Mouse (Mus musculus): Measurements from ENCODE around the gene Efcc1.

The Efcc1 gene

DNA sequence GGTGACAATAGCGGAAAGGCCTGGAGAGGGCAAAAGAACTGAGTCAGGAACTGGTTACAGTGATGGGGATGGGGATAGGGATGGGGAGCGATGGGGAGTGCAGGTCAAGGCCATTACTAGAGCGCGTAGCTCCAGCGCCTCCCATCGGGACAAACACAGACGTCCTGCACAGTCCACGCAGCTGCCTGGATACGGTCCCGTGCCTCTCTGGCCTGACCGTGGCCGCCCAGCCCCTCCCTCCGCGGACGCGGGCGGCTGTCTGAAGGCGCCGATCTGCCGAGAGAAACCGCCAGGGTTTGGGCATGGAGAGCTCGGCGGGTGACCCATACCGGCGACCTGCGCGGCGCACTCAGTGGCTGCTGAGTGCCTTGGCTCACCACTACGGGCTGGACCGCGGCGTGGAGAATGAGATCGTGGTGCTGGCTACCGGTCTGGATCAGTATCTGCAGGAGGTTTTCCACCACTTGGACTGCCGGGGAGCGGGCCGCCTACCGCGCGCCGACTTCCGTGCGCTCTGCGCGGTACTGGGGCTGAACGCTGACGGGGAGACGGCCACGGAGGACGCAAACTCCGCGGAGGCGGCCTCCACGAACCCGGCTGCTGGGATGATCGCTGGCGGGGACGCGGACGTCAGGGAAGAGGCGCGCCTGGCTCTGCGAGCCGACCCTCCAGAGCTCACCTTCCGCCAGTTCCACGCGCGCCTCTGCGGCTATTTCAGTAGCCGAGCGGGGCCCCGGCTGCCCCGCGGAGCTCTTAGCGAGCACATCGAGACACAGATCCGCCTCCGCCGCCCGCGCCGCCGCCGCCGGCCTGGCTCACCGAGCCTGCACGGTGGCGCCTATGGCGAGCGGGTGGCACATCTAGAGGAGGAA, at the start of gene Efcc1:
Gene Efcc1, plus strand, starts transcription at position 279 of the 872 bp plus-strand sequence.
- DNase-seq (ENCODE audit: low spot score): no peak

DNA sequence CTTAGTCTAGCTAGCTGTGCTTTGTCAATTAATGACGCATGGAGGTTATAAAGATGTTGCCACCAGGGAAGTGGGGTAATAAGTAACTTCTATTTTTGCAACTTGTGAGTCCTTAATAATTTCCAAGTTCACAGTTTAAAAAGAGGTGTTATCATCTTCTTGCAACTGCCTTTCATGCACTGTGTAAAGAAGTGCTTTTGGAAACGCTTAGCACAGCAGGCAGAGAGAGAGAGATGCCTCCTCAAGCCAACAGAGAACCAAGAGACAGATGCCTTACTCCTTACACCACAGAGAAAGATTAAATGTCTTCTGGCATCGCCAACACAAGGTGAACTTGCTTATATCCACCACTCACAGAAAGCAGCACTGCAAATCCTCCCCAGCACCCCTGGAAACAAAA, 34.7 kb upstream of the Efcc1 start:
- no peak for DNase-seq (ENCODE audit: low spot score)

DNA sequence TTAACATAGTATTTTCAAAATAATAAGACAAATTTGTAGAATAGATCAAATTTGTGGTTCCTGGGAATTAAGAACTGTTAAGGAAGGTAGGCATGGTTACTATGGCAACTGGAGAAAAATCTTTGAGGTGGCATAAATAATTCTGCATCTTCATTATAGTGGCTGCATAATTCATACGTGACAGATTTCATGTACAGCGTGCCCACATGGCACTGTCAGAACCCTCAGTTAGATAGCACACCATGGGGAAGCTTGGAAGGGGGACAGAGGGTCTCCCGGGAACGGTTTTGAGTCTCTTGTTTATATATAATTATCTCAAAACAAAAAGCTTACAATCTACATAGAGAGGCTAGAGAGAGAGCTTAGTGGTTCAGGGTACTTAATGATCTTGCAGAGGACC, 34.1 kb upstream of the Efcc1 start:
- no peak for DNase-seq (ENCODE audit: low spot score)

DNA sequence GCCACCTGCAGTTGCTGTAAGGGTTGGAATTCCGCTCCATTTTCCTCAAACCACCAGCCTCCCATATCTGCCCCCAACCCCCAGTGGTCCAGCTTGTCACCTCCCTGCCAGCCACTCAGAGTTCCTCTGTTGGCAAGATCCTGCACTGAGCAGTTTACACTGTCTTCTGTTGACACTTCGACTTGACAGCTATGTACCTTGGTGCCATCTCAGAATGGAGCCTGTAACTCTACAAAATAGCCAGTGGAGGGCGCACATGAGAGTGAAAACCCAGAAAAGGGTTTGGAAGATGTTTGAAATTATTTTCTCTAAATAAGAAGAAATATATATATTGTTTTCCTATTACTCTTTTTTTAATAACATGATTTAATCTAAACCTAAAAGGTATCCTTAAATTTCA, 24.4 kb upstream of the Efcc1 start:
- no peak for DNase-seq (ENCODE audit: low spot score)

DNA sequence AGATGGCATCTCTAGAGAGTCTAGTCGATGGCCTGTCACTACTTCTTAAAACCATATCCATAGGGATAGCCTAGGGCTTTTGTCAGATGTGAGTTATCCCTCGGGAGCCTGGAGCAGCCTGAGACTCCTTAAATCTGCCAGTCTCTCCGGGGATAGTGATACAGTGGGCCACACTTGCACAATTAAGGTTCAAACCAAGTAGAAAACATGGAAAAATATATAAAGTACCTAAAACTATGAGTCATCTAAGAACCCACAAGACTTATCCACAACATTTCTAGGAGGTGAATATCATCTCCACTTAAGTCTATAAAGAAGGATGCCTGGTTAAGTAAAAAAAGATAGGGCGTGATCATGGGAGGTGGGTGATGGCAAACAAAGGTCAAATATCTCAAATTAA, 18.4 kb upstream of the Efcc1 start:
- DNase-seq (ENCODE audit: low spot score): no peak

DNA sequence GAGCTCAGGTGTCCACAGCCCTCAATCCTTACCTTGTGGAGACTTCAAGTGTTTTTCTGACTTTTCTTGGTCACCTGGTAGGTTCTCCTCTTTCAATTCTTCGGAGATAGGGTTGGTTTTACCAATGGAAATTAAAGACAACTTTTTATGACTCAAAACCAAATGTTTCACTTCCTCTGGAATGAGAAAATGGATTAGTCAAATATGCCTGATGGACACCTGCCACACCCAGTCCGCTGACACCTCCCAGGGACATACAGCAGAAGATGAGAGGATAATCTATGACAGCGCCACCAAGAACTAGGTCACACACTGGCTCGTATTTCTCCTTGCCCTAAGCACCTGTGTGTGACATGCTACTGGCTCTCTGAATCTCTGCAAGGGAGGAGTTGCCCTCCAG, 16.6 kb upstream of the Efcc1 start:
- no peak for DNase-seq (ENCODE audit: low spot score)

DNA sequence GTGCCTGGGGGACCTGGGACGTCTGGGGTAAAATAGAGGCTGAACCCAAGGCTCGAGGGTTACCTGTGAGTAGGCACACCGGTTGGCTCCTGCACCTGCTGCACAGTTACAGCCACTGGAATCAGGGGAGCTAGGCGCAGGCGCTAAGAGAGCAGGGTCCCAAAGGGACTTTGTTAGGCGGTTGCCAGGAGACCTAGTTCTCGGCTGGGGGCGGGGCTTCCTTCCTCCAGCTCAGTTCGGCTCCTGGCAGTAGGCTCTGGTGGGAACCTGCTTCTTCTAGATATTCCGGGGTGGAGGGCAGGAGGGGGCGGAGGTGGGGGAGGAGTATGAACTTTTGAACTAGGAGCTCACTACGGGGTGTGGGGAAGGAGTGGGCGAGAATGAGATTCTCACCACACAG, 8.0 kb upstream of the Efcc1 start:
- DNase-seq (ENCODE audit: low spot score): no peak

DNA sequence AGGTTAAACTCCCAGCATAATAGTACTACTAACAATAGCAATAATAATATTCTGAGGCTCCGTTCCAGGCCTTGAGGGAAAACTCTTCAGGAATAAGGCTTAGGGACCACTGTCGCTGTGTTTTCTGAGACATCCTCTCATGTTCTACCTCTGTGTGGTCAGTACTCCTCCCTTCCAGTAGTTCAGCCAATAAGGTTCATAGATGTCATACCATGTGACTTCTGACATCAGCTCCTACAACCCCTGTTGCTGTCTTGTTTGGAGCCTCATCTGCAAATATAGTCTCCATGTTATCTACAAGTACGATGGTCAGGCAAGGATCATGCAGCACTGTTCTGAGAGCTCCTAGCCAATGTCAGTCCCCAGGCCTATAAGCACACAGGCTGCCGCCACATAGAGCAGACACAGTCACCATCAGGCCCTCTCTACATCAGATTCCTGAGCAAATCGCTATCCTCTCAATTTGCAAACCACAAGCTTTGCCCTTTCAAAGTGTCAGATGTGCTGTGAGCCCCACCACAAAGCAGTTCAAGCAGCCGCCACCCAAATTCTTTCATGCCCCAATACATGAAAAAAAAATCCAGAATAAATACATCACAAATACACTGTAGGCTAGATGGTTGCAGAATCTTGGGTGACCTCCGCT, 5.3 kb upstream of the Efcc1 start:
- no peak for DNase-seq (ENCODE audit: low spot score)

DNA sequence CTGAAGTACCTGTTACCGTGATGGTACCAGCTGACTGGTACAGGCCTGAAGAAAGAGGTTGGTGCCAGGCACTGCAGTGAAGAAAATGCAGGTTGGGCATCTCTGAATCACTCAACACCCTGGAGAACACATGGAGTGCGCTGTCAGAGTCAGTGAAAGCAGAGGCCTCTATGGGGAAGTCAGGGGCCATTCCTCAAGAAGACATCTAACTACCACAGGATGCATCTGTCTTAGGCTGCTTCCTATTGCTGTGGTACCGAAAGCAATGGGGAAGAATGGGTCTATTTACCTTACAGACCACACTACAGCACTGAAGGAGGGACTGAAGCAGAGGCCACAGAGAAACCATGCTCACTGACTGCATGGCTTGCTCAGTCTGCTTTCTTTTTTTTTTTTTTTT, 2.6 kb upstream of the Efcc1 start:
- DNase-seq (ENCODE audit: low spot score): no peak

DNA sequence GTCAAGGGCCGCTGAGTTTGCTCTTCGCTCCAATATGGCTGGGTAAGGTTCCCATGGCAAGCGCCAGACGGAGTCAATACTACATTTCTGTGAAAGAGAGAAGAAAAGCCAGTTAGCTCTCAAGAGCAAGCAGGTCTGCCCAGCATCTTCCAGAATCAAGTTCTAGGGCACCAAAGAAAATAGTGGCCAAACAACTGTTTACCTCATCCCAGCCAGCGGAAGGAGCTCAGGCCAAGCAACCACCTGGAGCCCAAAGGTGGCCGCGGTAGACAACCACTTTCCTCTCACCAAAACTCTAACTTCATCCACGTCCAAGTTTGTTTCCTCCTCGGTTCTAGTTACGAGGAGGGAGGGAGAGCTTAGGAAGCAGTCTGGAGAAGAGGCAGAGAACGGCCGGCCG, 528 bp upstream of the Efcc1 start:
- DNase-seq (ENCODE audit: low spot score): no peak

DNA sequence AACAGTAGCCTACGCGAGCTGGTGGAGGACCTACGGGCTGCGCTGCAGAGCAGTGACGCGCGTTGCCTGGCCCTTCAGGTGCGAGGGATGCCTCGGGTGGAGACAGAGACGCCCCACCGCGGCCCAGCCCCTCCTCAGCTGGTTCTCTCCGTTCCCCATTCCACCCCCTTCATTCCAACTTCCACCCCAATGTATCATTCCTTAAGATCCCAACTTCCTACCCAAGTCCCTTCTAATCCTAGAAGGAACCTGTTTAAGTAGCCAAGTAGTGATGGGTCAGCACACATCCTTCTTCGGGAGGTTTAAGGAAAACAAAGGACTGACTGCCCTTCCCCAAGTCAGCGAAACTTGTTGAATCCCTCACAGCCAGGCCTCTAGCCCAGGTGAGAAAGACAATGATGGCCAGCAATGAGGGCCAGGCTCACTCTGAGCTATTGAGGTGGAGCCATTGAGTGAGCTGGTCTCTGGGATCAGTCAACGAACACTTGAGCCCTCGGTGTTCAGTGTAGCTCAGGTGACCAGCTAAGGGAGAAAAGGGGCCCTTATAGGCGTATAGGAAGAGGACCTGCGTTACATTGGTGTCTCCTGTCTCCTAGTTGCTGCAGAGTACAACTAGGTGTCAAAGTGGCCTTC, 910 bp downstream of the Efcc1 start:
- no peak for DNase-seq (ENCODE audit: low spot score)

DNA sequence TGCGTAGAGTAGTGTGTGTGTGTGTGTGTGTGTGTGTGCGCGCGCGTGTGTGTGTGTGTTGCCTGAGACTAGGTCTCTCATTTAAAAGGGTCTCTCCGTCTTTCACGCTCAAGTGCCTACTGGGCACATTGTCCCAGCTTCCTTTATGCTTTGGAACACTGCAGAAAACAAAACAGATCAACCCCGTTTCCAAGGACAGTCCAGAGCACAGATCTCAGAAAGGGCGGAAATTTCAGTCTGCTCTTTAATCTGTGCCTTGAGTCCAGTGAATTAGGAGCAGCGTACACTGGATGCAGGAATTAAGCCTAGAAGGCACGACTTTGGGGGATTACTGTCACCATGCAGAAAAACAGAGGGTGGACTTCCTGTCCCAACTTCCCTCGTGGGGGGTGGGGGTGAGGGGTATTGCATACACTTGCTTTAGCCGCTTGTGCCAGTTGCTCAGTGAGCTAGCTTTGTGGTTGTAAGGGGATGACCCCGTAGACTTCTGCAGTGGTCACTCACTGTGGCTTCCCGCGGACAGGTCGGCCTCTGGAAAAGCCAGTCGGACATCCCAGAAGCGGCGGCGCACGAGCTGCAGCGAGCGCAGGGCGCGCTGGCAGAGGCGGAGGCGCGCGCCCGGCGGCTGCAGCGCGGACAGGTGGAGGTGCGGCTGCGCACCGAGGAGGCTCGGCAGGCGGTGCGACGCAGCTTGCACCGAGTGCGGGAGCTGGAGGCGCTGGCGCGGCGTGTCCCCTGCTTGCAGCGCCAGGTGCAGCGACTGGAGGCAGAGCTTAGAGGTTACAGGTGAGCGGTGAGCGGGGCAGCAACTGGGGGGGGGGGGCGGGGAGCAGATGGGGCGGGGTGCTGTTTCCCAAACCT, 1.7 kb downstream of the Efcc1 start:
- DNase-seq (ENCODE audit: low spot score): no peak

DNA sequence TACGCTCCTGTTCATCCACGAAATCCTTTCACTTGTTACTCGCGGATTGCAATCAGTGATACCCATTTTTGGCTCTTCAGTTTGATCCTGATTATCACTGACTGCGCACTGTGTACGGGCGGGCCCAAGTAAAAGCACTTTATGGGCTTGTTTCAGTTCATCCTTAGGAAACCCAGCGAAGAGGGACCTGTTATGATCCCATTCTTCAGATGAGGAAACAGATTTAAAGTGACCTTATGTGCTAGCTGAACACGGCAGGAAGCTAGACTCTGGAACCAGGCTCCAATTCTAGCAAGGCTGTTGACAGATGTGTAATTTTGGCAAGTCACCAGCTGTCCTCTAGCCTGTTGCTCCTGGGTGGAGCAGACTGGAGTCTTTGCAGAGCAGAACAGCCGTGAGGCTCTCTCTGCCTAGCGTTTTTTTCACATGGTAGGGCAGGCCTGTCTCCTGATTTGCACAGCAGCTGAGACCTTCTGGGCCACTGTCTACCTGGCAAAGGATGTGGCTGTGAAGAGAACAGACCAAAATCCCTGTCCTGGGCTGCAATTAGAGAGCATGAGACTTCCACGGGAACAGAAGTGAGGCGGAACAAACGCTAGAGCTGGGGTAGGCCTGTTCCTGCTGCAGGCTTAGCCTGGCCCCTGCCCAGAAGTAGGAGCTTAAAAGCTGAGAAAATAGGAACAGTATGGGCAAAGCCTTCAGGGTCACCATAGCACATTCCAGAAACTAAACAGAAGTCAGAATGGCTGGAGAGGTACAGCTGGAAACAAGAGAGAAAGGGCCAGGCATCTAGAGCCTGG, 2.7 kb downstream of the Efcc1 start:
- DNase-seq (ENCODE audit: low spot score): no peak

DNA sequence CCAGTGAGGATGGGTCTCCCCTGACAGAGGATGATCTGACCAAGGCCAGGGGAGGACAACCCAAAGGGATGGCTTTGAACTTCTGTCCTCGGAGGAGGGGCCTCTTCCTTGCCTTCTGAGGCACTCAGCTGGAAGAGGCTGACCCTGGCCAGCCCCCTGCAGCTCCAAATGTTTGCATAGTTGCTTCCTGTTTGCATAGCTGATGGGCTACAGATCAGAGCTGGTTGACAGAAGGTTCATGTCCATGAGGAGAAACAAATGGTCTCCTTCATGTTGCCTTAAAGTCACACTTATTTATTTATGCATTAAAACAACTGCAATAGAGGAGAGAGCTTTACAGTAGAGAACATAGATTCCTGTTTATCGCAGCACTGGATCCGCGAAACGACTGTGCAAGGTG, 3.5 kb downstream of the Efcc1 start:
- DNase-seq (ENCODE audit: low spot score): no peak

DNA sequence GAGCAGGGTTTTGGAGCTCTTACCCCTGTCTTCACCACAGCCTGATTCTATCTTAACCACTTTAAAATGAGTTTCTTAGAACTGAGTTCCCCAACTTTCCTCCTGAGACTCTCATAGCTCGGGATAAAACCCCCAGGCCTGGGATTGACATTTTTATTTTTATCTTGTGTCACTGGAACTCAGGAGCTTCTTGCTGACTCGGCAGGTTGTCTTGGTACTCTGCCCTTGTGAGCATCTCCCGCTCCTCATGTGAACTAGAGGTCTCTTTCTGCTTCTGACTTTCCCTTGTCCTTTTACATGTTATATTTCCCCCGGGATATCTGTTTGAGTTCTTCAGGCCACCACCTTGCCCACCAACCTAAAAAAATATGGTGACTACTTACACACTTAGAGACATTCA, 6.3 kb downstream of the Efcc1 start:
- DNase-seq (ENCODE audit: low spot score): no peak

DNA sequence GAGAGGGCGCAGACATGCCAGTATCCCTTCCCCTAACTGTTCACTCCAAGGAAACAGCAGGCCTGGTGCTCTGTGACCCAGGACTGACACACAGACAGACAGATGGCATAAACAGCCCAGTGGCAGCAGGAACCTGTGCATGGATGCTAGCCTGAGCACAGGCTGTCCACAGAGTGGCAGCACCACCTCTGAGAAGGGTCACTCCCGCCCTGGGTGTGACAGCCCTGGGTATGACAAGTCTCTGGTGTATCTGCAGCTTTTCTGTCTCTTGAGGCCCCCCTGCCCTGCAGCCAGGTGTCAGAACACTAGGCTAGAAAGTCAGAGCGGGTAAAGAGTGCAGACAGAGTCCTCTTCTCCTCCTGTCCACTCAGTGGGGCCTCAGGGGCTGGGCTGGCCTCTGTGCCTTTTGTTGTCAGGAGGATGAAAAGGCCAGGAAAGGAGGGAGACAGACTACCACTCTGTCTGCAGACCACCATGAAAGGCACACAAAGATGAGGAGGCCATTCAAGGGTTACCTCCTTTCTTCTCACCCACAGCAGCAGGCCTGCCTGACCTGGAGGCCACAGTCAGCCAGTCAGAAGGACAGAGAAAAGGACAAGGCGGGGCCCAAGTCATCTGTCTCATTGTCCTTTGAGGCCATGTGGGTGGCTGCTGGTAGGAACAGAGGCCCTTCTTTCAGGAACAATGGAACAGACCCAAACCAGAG, 7.4 kb downstream of the Efcc1 start:
- DNase-seq (ENCODE audit: low spot score): no peak

DNA sequence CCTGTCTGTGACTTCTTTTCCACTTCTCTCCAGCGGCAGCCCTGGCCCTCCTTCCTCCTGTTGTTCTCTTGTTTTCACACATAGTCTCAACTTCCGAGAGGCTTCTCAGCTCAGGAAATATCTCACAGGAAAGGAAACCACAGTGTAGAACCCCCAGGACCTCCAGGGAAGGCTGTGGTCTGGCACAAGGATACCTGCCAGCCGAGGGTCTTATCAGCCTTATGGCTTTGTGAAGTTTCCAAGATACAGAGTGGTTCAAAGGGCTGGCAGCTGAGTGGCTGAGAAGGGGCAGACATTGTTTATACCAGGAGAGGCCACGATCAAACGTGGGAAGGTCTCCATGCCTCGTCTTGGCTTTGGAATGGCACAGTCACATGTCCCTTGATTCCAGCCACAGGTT, 9.2 kb downstream of the Efcc1 start:
- no peak for DNase-seq (ENCODE audit: low spot score)

DNA sequence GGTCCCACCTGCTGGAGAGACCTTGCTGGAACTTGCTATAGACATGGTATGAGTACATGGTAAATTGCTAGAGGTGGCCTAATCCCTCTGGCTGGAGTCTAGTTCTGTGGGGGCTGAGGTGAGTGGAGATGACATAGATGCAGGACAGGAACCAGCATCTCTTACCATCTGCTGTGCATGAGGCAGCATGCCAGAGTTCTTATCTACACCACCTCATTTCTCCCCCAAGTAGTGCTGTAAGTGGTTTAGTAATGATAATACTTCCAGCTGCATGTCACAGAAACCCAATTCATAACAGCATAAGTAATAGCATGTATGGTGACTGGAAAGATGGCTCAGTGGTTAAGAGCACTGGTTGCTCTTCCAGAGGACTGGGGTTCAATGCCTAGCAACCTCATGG, 9.8 kb downstream of the Efcc1 start:
- DNase-seq (ENCODE audit: low spot score): peak; percentile 60

DNA sequence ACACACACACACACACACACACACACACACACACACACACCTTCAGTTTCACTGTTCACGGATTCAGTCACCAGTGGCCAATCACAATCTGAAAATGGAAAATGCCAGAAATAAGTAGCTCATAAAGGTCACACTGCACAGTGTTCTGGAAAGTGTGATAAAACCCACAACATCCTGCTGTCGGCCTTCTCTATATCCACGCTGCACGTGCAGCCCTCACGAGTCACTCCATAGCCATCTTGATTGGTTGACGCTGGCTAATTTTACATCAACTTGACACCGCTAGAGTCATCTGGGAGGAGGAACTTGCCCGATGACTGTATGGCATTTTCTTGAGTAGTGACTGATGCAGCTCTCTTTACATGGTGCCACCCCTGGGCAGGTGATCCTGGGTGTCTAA, 11.3 kb downstream of the Efcc1 start:
- DNase-seq (ENCODE audit: low spot score): no peak

DNA sequence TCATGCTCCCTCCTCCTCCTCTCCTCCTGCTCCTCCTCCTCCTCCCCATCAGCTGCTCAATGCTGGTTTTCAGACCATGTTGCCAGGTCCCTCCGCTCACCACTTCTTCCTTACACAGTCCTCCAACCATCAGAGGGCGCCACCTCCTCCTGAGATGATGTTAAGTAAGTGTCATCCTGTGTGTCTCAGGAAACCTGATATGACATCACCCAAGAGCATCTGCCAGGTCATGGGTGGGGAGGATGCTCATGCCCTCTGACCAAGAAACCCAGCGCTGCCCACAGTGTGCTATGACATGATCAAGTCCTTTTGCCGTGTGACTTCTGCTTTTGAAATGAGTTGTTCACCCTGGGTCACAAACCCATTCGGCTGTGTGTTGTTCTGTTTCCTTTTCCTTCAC, 12.1 kb downstream of the Efcc1 start:
- DNase-seq (ENCODE audit: low spot score): no peak

DNA sequence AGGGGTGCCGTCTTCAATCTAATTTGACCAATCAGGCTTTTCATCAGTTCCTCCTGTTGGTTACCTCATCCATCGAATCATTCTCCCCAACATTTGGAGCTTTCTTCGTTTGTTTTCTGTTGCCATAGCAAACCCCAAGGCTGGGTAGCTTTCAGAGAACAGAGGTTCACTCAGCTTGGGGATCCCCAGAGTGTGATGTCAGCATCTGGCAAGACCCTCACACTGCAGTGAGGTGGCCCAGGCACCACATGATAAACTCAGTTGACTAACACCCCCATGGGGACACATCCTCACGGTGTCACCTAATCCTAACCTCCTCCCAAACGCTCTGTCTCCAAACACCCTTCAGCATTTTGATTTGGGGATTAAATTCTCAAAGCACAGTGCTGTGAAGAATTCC, 12.6 kb downstream of the Efcc1 start:
- no peak for DNase-seq (ENCODE audit: low spot score)
